Mouse (Mus musculus): ENCODE measurements at regions not wholly inside any gene's neighbourhood (a gene's known extent, or its start where the extent isn't known, plus 50 kb on each side); places are given as distances from the start of the nearest gene placed in this dataset.
"Not testable (repeated sequence)": the region's sequence is repeated elsewhere in the genome, so short reads cannot be mapped to it uniquely, and the experiment has no call there.

DNA sequence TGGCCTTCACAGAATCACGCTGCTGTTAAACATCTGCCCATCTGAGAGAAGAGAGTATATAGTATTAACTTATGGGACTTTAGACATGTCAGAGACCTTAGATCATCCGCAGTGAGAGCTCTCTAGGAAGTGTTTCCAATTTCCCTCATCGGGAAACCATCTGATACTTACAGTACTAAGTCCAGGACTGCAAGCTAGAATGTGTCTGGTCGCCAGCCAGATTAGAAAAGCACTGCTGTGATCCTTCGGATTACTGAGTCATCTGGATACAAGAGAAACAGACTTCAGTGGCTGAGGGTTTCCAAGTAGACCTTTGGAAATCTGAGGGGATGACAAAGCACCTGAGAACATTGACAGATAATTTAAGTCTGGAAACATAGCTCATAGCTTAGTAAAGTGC lies 839.4 kb downstream of the Diaph3 start:
- no peaks in the 10 kb centered on the region for H3K36me3 ChIP-seq
- 84% methylated on average over 5 of the region's 5 CpGs for WGBS
- no peak overlapping the region for H3K9ac ChIP-seq
- H3K4me1 ChIP-seq, result no peaks in the 10 kb centered on the region
- no peak overlapping the region for H3K4me2 ChIP-seq (replicated peaks)
- no peak overlapping the region for H3K4me3 ChIP-seq
- H3K27ac ChIP-seq, result no peak overlapping the region
- ATAC-seq (ENCODE audit: insufficient number of reproducible peaks, insufficient read depth, low FRiP score, low TSS enrichment), result no peak
- no peaks in the 10 kb centered on the region for H3K27me3 ChIP-seq
- H3K9me3 ChIP-seq, result no peaks in the 10 kb centered on the region

DNA sequence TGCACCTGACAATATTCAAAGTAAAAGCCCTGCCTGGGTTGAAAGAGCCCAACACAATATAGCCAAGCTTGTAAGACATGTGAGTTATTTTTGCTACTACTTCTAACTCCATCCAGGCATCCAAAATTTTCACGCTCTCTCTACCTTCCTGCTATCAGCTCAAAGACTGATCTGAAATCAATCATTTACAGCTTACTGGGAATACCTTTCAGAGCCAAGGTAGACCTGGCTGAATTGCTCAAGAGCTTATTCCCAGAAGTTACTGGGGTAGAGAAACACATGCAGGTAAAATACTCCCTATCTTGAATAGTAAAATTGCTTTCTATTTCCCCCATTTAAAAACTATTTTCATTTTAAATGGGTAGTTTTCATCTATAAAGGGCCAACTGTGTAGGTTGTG lies 840.2 kb downstream of the Diaph3 start:
- ATAC-seq (ENCODE audit: insufficient number of reproducible peaks, insufficient read depth, low FRiP score, low TSS enrichment), result no peak

DNA sequence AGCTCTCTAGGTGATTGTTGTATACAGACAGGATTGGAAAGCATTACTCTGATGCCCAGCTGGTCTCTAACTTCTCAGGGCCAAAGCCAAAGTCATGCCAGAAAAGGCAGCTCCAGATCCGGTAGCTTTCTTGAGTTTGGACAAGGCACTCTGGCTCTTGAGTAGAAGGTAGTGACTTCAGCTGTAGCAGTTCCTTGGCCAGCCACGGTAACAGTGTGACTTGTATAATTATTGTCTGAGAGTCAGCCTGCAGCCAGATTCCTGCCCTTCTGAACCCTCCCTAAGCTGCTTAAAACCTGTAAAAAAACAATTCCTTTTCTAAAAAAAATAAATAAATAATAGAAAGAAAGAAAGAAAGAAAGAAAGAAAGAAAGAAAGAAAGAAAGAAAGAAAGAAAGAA lies 843.0 kb downstream of the Diaph3 start:
- Histone ChIP-seq H3K27ac (no peak overlapping the region), H3K9ac (no peak overlapping the region), H3K36me3 (no peaks in the 10 kb centered on the region), H3K27me3 (no peaks in the 10 kb centered on the region), H3K9me3 (no peaks in the 10 kb centered on the region), H3K4me1 (no peaks in the 10 kb centered on the region), H3K4me3 (no peak overlapping the region), H3K4me2 (replicated peaks) (no peak overlapping the region)
- no peak for ATAC-seq (ENCODE audit: insufficient number of reproducible peaks, insufficient read depth, low FRiP score, low TSS enrichment)
- 54% methylated on average over 2 of the region's 2 CpGs for WGBS

More for the DNA sequence above, 840.2 kb downstream of the Diaph3 start:
- Histone ChIP-seq H3K9me3 (no peaks in the 10 kb centered on the region), H3K36me3 (no peaks in the 10 kb centered on the region), H3K4me1 (no peaks in the 10 kb centered on the region), H3K4me2 (replicated peaks) (no peak overlapping the region), H3K4me3 (no peak overlapping the region), H3K27me3 (no peaks in the 10 kb centered on the region), H3K27ac (no peak overlapping the region), H3K9ac (no peak overlapping the region)
- WGBS, result 90% methylated on average over 1 of the region's 1 CpGs

DNA sequence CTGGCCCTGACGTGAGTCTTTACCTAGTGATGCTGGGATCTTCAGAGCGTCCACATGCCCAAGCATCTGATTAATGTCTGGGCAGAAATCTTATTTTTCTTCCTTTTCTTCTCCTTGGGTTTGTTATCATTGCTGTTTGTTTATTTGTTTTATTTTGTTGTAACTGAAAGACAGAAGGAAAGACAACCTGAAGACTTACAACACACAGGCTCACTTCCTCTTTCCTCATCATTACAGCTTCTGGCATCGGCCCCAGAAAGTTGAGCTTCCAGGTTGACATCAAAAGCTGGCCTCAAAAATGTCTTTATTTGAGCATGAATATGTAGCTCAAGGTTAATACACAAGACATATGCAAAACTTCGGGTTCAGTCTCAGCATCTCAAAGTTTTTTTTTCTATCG lies 846.4 kb downstream of the Diaph3 start:
- not testable (repeated sequence) for H3K4me2 ChIP-seq (replicated peaks); H3K4me3 ChIP-seq; H3K9ac ChIP-seq; H3K27ac ChIP-seq; H3K27me3 ChIP-seq; H3K4me1 ChIP-seq; H3K9me3 ChIP-seq; H3K36me3 ChIP-seq; ATAC-seq (ENCODE audit: insufficient number of reproducible peaks, insufficient read depth, low FRiP score, low TSS enrichment)
- WGBS, result 78% methylated on average over 5 of the region's 5 CpGs

DNA sequence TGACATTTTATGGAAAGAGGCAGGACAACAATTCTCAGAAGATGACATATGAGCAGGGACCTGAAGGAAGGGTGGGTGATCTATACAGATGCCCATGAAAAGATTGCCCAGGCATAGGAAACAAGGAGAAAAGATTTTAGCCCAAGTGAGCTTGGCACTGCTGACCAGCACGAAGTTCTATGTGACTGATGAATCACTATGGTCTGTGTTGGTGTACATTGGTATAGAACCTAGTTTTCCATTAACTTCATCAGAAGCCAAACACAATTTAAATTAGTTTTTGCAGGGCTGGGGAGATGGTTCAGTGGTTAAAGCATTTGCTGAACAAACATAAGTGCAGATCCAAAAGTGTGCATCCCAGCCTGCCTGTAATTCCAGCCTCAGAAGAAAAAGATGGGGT lies 847.2 kb downstream of the Diaph3 start:
- no peak overlapping the region for H3K4me2 ChIP-seq (replicated peaks)
- no peak overlapping the region for H3K27ac ChIP-seq
- H3K4me3 ChIP-seq, result no peak overlapping the region
- no peak for ATAC-seq (ENCODE audit: insufficient number of reproducible peaks, insufficient read depth, low FRiP score, low TSS enrichment)
- WGBS, result 86% methylated on average over 1 of the region's 1 CpGs
- no peaks in the 10 kb centered on the region for H3K36me3 ChIP-seq
- no peaks in the 10 kb centered on the region for H3K9me3 ChIP-seq
- H3K4me1 ChIP-seq, result no peaks in the 10 kb centered on the region
- no peak overlapping the region for H3K9ac ChIP-seq
- H3K27me3 ChIP-seq, result no peaks in the 10 kb centered on the region

DNA sequence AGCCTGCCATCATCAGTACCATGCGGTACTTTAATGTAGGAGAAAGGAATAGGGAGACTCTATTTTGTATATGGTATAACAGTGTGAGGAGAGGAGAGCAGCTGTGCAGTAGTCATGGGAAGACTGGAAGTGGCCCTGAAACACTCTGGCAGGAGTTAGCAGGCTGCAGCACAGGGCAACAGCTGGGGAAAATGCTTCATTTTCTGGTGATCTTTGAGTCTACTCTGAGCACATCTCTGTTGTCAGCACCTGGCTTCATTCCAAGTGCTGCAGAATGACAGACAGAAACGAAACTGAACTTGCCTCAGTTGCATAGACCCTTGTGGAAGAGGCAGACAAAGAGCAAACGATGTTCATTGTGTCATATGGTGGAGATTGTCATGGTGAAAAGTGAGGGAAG lies 847.7 kb downstream of the Diaph3 start:
- no peaks in the 10 kb centered on the region for H3K27me3 ChIP-seq
- H3K4me1 ChIP-seq, result no peaks in the 10 kb centered on the region
- H3K36me3 ChIP-seq, result no peaks in the 10 kb centered on the region
- no peak overlapping the region for H3K9ac ChIP-seq
- no peak overlapping the region for H3K4me2 ChIP-seq (replicated peaks)
- no peak overlapping the region for H3K4me3 ChIP-seq
- ATAC-seq (ENCODE audit: insufficient number of reproducible peaks, insufficient read depth, low FRiP score, low TSS enrichment), result no peak
- 74% methylated on average over 3 of the region's 3 CpGs for WGBS
- H3K27ac ChIP-seq, result no peak overlapping the region
- H3K9me3 ChIP-seq, result no peaks in the 10 kb centered on the region

DNA sequence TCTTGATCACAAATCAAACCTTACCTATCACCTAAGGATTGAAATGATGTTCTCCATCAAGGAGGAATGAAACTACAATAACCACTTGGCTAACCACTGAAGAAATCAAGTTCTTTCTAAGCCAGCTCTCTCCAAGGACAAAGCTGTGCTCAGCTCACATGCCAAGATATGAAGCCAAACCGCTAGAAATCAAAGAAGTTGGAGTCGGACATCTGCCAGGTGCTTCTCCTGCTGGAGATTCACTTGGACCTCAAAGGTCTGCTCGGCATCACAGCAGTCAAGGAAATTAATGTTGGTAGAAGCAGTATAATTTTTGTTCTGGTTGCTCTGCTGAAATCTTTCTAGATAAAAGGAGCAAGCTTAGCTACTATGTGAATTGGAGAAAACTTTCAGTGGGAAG lies 850.5 kb downstream of the Diaph3 start:
- WGBS, result 91% methylated on average over 3 of the region's 3 CpGs

DNA sequence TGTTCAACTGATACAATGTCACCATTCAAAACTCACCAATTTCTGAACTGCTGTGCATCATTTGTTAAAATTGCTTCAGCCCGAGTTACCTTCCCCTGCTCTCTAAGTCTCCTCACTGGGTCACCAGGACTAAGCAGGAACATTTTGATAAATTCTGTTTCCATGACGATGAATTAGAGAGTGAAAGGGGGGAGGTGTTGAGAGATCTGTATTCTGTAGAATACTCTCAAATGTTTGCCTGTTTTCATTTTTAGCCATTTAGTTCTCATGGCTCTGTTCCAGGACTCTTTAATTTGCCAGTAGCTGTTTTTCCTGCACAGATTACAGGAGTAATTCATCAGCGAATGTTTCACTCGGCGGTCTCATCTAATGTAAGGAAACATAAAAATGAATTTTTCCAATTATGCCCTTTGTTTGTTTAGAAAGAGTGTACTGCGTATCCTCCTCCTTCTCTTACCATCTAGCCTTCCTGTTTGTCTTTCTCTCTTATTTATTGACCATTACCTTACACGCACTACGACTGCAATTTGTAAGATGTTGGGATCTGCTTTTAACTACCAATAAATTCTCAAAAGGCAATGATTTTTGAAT lies 879.3 kb downstream of the Diaph3 start:
- ATAC-seq (ENCODE audit: insufficient number of reproducible peaks, insufficient read depth, low FRiP score, low TSS enrichment), result no peak

More for the DNA sequence above, 850.5 kb downstream of the Diaph3 start:
- H3K27me3 ChIP-seq, result no peaks in the 10 kb centered on the region
- H3K9ac ChIP-seq, result no peak overlapping the region
- no peaks in the 10 kb centered on the region for H3K9me3 ChIP-seq
- no peak overlapping the region for H3K27ac ChIP-seq
- no peak overlapping the region for H3K4me2 ChIP-seq (replicated peaks)
- H3K4me3 ChIP-seq, result no peak overlapping the region
- ATAC-seq (ENCODE audit: insufficient number of reproducible peaks, insufficient read depth, low FRiP score, low TSS enrichment), result no peak
- H3K36me3 ChIP-seq, result no peaks in the 10 kb centered on the region
- no peaks in the 10 kb centered on the region for H3K4me1 ChIP-seq

DNA sequence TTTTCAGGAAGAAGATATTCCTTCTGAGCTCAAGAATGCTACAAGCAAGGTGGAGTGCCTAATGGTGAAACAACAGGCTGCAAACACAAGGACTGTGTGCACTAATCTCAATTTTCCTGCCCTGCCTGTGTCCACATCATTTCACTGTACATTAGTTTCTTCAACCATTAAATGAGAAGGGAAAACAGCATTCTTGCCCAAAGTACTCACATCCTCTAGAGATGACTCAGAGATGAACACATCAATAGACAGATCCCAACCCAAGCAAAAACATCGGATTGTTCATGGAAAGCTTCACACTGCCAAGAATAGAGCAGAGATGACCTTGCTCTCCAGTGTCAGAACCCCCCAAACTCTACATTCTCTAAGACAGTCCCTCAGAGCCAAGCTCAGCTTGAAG lies 886.8 kb downstream of the Diaph3 start:
- no peaks in the 10 kb centered on the region for H3K36me3 ChIP-seq
- H3K4me1 ChIP-seq, result no peaks in the 10 kb centered on the region
- no peaks in the 10 kb centered on the region for H3K9me3 ChIP-seq
- no peak overlapping the region for H3K4me2 ChIP-seq (replicated peaks)
- no peak overlapping the region for H3K9ac ChIP-seq
- no peaks in the 10 kb centered on the region for H3K27me3 ChIP-seq
- ATAC-seq (ENCODE audit: insufficient number of reproducible peaks, insufficient read depth, low FRiP score, low TSS enrichment), result no peak
- no peak overlapping the region for H3K4me3 ChIP-seq
- H3K27ac ChIP-seq, result no peak overlapping the region
- 77% methylated on average over 1 of the region's 1 CpGs for WGBS

More for the DNA sequence above, 879.3 kb downstream of the Diaph3 start:
- H3K9me3 ChIP-seq, result no peaks in the 10 kb centered on the region
- no peak overlapping the region for H3K27ac ChIP-seq
- no peaks in the 10 kb centered on the region for H3K27me3 ChIP-seq
- WGBS, result 54% methylated on average over 8 of the region's 8 CpGs
- H3K4me3 ChIP-seq, result no peak overlapping the region
- no peak overlapping the region for H3K4me2 ChIP-seq (replicated peaks)
- no peak overlapping the region for H3K9ac ChIP-seq
- no peaks in the 10 kb centered on the region for H3K36me3 ChIP-seq
- peaks cover 7% of the 10 kb centered on the region; the same call in 1 of the 2 replicates for H3K4me1 ChIP-seq

DNA sequence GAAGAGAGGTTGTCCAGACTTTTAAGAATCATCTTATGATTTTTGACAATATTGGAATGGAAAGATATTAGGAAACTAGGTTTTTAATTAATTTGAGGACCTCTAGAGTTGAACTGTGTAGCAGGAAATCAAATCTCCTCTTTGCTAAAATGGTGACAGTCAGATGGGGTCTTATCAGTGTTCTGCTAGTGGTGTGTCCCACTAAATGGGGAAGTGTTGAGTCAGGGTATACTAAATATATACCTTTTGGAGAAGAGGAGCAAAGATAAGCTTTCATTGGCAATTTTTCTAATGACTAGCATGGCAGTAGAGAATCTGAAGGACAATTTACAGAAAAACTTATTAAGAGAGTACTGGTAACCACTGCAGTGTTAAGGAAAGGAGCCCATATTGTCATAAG lies 889.4 kb downstream of the Diaph3 start:
- Histone ChIP-seq H3K4me2 (replicated peaks) (no peak overlapping the region), H3K4me1 (no peaks in the 10 kb centered on the region), H3K9me3 (no peaks in the 10 kb centered on the region), H3K9ac (no peak overlapping the region), H3K4me3 (no peak overlapping the region), H3K27ac (no peak overlapping the region), H3K27me3 (no peaks in the 10 kb centered on the region), H3K36me3 (no peaks in the 10 kb centered on the region)
- ATAC-seq (ENCODE audit: insufficient number of reproducible peaks, insufficient read depth, low FRiP score, low TSS enrichment), result no peak

DNA sequence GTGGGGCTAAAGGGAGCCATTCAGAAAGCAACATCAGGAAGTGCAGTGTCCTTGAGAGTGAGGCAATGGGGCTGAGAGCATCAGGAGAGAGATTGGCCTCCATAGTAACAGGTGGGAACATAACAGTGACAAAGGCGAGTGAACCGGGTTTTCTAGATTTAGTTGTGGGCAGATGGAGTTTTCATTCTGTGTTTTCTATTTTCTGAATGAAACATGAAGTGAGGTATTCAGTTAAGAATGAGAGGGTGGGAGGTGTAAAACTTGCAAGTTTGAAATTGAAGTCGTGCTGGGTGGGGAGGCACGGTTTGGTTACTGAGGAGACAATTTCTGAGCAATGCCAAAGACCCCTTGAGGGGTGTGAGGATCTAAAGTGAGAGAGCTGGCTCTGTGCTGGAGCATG lies 893.3 kb downstream of the Diaph3 start:
- Histone ChIP-seq H3K9me3 (no peaks in the 10 kb centered on the region), H3K36me3 (no peaks in the 10 kb centered on the region), H3K27me3 (no peaks in the 10 kb centered on the region), H3K4me1 (no peaks in the 10 kb centered on the region), H3K4me3 (no peak overlapping the region), H3K27ac (no peak overlapping the region), H3K9ac (no peak overlapping the region), H3K4me2 (replicated peaks) (no peak overlapping the region)
- ATAC-seq (ENCODE audit: insufficient number of reproducible peaks, insufficient read depth, low FRiP score, low TSS enrichment), result no peak
- 78% methylated on average over 4 of the region's 4 CpGs for WGBS

DNA sequence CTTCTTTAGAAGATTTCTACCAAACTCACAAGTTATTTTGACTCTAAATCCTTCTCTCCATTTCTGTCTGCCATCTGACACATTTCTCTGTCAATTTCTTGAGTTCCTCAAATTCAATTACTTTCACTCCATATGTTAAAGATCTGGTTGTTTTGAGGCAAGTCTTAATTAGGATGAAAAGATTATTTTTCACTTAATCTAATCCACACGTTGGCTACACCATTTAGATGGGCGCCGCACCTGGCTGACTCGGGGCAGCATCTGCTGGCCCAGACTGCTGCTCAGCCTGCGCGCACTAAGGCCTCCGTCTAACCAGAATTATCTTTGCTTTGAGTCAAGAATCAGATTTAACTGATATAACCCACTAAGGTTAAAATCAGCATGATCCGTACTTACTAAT lies 894.3 kb downstream of the Diaph3 start:
- H3K27me3 ChIP-seq, result no peaks in the 10 kb centered on the region
- no peaks in the 10 kb centered on the region for H3K9me3 ChIP-seq
- no peak overlapping the region for H3K27ac ChIP-seq
- H3K4me2 ChIP-seq (replicated peaks), result no peak overlapping the region
- ATAC-seq (ENCODE audit: insufficient number of reproducible peaks, insufficient read depth, low FRiP score, low TSS enrichment), result no peak
- no peak overlapping the region for H3K4me3 ChIP-seq
- no peak overlapping the region for H3K9ac ChIP-seq
- no peaks in the 10 kb centered on the region for H3K4me1 ChIP-seq
- WGBS, result 75% methylated on average over 8 of the region's 8 CpGs
- no peaks in the 10 kb centered on the region for H3K36me3 ChIP-seq

DNA sequence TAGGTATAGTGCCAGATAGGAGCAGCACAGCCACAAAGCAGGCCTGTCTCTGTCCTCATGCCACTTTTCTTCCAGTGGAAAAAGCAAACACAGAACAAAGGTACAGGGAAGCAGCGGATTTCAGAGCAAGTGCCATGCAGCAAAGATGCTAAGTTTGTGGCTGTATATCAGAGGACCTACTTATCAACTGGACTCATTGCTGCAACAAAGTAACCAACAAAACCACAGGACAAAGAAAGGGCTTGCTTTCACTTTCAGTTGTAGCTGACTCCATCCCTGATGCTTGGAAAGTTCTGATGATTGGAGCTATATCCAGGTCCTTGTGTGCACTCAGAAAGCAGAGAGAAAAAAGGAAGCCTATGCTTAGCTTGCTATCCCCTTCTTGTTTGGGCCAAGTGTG lies 897.4 kb downstream of the Diaph3 start:
- Histone ChIP-seq H3K4me3 (no peak overlapping the region), H3K9ac (no peak overlapping the region), H3K27ac (no peak overlapping the region), H3K4me1 (no peaks in the 10 kb centered on the region), H3K4me2 (replicated peaks) (no peak overlapping the region), H3K27me3 (no peaks in the 10 kb centered on the region), H3K9me3 (no peaks in the 10 kb centered on the region), H3K36me3 (no peaks in the 10 kb centered on the region)
- no peak for ATAC-seq (ENCODE audit: insufficient number of reproducible peaks, insufficient read depth, low FRiP score, low TSS enrichment)
- 93% methylated on average over 1 of the region's 1 CpGs for WGBS
